Mouse (Mus musculus): ENCODE results near the gene Foxk1. TPM values are rescaled to one million over a fixed set of nuclear protein-coding genes. Genes with fewer than 3 reads are reported as not detected.
A peak's percentile ranks its signal among the peaks of the same experiment; 100 is the strongest.

Gene Foxk1
- polyA plus RNA-seq, 1 experiment from 2014 or later: 1.9 TPM

DNA sequence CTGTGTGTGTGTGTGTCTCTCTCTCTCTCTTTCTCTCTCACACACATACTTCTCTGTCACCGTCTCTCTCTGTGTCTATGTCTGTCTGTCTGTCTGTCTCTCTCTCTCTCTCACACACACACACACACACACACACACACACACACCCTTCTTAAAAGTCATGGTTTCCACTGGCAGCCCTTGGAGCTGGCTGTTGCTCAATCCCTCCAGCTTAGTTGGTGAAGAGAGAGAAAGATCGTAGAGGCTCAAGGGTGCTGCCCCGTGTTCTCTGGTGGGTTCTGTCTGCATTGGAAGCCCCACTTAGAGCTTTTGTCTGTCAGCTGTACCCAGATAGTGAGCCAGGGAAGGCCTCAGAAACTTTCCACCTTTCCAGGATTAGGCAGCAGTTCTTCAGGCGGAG is 31.4 kb downstream of the Foxk1 start:
- Histone ChIP-seq H3K4me2 (ENCODE audit: low read depth, low read length) (no peak overlapping the region), H3K9me3 (ENCODE audit: control insufficient read depth, low read length) (no peaks in the 10 kb centered on the region), H3K27ac (ENCODE audit: low read length) (no peak overlapping the region), H3K36me3 (ENCODE audit: control insufficient read depth, insufficient read depth, low read length) (peaks cover 14% of the 10 kb centered on the region), H3K4me3 (ENCODE audit: low read length) (no peak overlapping the region), H3K4me1 (ENCODE audit: control insufficient read depth, insufficient read depth, low read length) (peaks cover 9% of the 10 kb centered on the region), H3K27me3 (replicated peaks; ENCODE audit: control insufficient read depth, insufficient read depth, low read length) (no peaks in the 10 kb centered on the region), H3K9ac (ENCODE audit: low read depth, low read length) (no peak overlapping the region)
- no peak for ATAC-seq
- 85% methylated on average over 4 of the region's 4 CpGs for WGBS

DNA sequence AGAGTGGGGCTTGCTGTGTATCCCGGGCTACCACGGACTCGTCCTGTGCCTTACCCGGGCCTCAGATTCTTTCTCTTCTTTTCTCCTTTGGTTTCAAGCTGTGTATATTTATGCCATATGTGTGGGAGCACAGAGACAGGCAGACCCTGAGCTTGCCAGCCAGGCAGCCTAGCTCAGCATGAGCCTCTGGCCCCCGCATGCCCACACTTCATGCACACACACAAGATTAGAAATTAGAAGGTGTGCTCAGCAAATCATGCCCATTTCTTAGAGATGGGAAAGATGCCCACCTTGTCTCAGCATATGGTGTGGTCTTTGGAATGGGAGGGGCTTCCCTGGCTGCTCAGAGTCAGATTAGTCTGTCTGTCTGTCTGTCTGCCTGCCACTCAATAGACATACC is 32.8 kb downstream of the Foxk1 start:
- Histone ChIP-seq H3K9me3 (ENCODE audit: control insufficient read depth, low read length) (no peaks in the 10 kb centered on the region), H3K4me2 (ENCODE audit: low read depth, low read length) (no peak overlapping the region), H3K27me3 (replicated peaks; ENCODE audit: control insufficient read depth, insufficient read depth, low read length) (no peaks in the 10 kb centered on the region), H3K9ac (ENCODE audit: low read depth, low read length) (no peak overlapping the region), H3K36me3 (ENCODE audit: control insufficient read depth, insufficient read depth, low read length) (peaks cover 14% of the 10 kb centered on the region), H3K4me3 (ENCODE audit: low read length) (no peak overlapping the region), H3K27ac (ENCODE audit: low read length) (no peak overlapping the region), H3K4me1 (ENCODE audit: control insufficient read depth, insufficient read depth, low read length) (peaks cover 10% of the 10 kb centered on the region)
- WGBS: 87% methylated on average over 5 of the region's 5 CpGs
- ATAC-seq: no peak

DNA sequence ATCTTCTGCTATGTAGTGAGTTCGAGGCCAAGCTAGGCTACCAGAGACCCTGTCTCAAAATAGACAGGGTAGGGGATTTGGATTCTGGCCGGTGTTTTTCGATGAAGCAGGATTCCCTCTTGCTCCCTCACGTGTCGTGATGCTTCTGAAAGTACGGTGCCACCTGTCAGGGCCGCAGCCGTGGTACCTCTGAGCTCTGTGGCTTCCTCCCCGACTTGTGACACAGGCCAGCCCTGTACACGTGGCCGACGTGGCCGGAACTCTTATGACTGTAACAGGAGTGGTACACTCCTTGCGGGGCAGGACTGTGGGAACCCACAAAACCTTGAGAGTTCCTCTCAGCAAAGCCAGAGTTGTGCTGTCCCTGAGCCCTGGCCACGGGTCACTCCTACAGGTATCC is 34.4 kb downstream of the Foxk1 start:
- Histone ChIP-seq H3K4me1 (ENCODE audit: control insufficient read depth, insufficient read depth, low read length) (peaks cover 22% of the 10 kb centered on the region), H3K9me3 (ENCODE audit: control insufficient read depth, low read length) (no peaks in the 10 kb centered on the region), H3K4me2 (ENCODE audit: low read depth, low read length) (no peak overlapping the region), H3K27me3 (replicated peaks; ENCODE audit: control insufficient read depth, insufficient read depth, low read length) (no peaks in the 10 kb centered on the region), H3K9ac (ENCODE audit: low read depth, low read length) (no peak overlapping the region), H3K4me3 (ENCODE audit: low read length) (no peak overlapping the region), H3K36me3 (ENCODE audit: control insufficient read depth, insufficient read depth, low read length) (peaks cover 14% of the 10 kb centered on the region), H3K27ac (ENCODE audit: low read length) (no peak overlapping the region)
- ATAC-seq: no peak
- WGBS: 96% methylated on average over 15 of the region's 15 CpGs

DNA sequence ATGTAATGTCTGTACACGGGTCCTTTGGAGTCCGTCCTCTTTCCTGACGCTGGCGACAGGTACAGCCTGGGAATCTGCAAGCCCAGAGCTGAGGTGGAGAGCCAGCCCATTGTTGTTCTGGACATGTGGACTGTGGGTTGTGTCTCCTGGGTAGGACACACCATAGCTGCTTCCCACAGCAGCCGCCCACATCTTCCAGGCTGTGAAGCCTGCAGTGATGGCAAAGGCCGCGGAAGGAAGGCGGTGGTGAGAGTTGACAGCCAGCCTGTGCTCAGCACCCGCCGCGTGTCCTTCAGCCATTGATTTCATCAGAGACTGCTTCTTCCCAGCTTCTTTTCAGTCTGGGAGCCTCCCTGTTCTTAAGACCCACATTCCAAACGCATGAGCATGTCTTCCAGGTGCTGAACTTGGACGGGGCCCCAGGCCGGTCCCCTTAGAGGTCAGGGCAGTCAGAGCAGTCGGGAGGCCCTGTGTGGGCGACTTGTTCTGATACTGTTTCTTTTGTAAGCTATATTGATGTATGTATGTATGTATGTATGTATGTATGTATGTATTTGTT is 37.2 kb downstream of the Foxk1 start:
- Histone ChIP-seq H3K36me3 (ENCODE audit: control insufficient read depth, insufficient read depth, low read length) (peaks cover 14% of the 10 kb centered on the region), H3K4me2 (ENCODE audit: low read depth, low read length) (no peak overlapping the region), H3K9ac (ENCODE audit: low read depth, low read length) (no peak overlapping the region), H3K9me3 (ENCODE audit: control insufficient read depth, low read length) (no peaks in the 10 kb centered on the region), H3K27ac (ENCODE audit: low read length) (no peak overlapping the region), H3K4me1 (ENCODE audit: control insufficient read depth, insufficient read depth, low read length) (peaks cover 40% of the 10 kb centered on the region), H3K27me3 (replicated peaks; ENCODE audit: control insufficient read depth, insufficient read depth, low read length) (no peaks in the 10 kb centered on the region), H3K4me3 (ENCODE audit: low read length) (no peak overlapping the region)
- WGBS: 90% methylated on average over 16 of the region's 16 CpGs
- ATAC-seq: no peak

- Histone ChIP-seq H3K27me3 (replicated peaks; ENCODE audit: control insufficient read depth, insufficient read depth, low read length) (no peaks in the 10 kb centered on the region), H3K4me2 (ENCODE audit: low read depth, low read length) (peak overlapping the region; percentile 71), H3K4me3 (ENCODE audit: low read length) (peak overlapping the region; percentile 41), H3K4me1 (ENCODE audit: control insufficient read depth, insufficient read depth, low read length) (peaks cover 54% of the 10 kb centered on the region), H3K9ac (ENCODE audit: low read depth, low read length) (peak overlapping the region; percentile 58), H3K9me3 (ENCODE audit: control insufficient read depth, low read length) (no peaks in the 10 kb centered on the region), H3K27ac (ENCODE audit: low read length) (peak overlapping the region; percentile 96), H3K36me3 (ENCODE audit: control insufficient read depth, insufficient read depth, low read length) (peaks cover 14% of the 10 kb centered on the region)
- ATAC-seq: peak; percentile 2
- WGBS: 2% methylated on average over 12 of the region's 12 CpGs
Observed at GRCm38 (mm10) chr5:142439911-142440432, 38.7 kb downstream of the Foxk1 start.

DNA sequence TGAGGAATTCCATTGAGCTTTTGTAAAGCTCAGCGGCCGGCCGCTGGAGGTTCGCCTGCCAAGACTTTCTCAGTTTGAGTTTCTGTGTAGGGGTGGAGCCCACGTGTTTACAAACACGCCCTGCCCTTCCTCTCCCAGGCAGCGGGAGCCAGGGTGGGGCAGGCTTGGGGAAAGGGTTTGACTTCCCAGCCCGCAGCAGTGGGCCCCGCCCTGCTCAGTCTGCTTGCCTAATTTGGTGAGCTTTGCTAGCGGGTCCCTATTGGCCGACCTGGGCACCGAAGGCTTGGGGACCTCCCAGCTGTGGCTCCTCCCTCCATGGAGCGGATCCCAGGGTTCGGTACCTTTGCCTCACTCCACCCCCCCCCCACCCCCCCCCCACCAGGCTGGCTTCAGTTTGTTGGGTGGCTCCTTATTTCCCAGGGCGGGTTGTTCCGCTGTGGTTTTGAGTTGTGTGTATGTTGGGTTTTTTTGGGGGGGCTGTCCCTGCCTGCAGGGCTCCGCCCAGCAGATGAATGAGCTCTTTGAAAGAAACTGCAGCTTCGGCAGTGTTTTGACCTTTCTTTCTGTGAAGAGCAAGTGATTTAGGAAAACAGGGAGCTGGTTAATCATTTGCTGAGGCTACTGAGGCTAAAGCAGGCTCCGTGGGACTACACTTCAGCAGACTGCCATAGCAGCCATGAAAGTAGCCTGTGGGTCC is 39.3 kb downstream of the Foxk1 start:
- Histone ChIP-seq H3K9ac (ENCODE audit: low read depth, low read length) (peak overlapping the region; percentile 58), H3K4me1 (ENCODE audit: control insufficient read depth, insufficient read depth, low read length) (peaks cover 60% of the 10 kb centered on the region)
- ATAC-seq: peak; percentile 94

GRCm38 (mm10) chr5:142441332-142442044 is 40.2 kb downstream of the Foxk1 start:
- H3K4me1 ChIP-seq (ENCODE audit: control insufficient read depth, insufficient read depth, low read length): peaks cover 64% of the 10 kb centered on the region
- peak overlapping the region; percentile 58 for H3K9ac ChIP-seq (ENCODE audit: low read depth, low read length)
- H3K27ac ChIP-seq (ENCODE audit: low read length): peak overlapping the region; percentile 96
- no peaks in the 10 kb centered on the region for H3K9me3 ChIP-seq (ENCODE audit: control insufficient read depth, low read length)
- H3K4me2 ChIP-seq (ENCODE audit: low read depth, low read length): peak overlapping the region; percentile 71
- ATAC-seq: peak; percentile 6; the same call in 1 of the 2 replicates
- H3K4me3 ChIP-seq (ENCODE audit: low read length): peak overlapping the region; percentile 41
- H3K36me3 ChIP-seq (ENCODE audit: control insufficient read depth, insufficient read depth, low read length): no peaks in the 10 kb centered on the region
- H3K27me3 ChIP-seq (replicated peaks; ENCODE audit: control insufficient read depth, insufficient read depth, low read length): no peaks in the 10 kb centered on the region
- WGBS: 51% methylated on average over 22 of the region's 22 CpGs

More for the DNA sequence above, 39.3 kb downstream of the Foxk1 start:
- H3K9me3 ChIP-seq (ENCODE audit: control insufficient read depth, low read length): no peaks in the 10 kb centered on the region
- peak overlapping the region; percentile 41 for H3K4me3 ChIP-seq (ENCODE audit: low read length)
- no peaks in the 10 kb centered on the region for H3K27me3 ChIP-seq (replicated peaks; ENCODE audit: control insufficient read depth, insufficient read depth, low read length)
- peak overlapping the region; percentile 96 for H3K27ac ChIP-seq (ENCODE audit: low read length)
- H3K4me2 ChIP-seq (ENCODE audit: low read depth, low read length): peak overlapping the region; percentile 71
- H3K36me3 ChIP-seq (ENCODE audit: control insufficient read depth, insufficient read depth, low read length): peaks cover 8% of the 10 kb centered on the region
- under 1% methylated on average over 19 of the region's 19 CpGs for WGBS

DNA sequence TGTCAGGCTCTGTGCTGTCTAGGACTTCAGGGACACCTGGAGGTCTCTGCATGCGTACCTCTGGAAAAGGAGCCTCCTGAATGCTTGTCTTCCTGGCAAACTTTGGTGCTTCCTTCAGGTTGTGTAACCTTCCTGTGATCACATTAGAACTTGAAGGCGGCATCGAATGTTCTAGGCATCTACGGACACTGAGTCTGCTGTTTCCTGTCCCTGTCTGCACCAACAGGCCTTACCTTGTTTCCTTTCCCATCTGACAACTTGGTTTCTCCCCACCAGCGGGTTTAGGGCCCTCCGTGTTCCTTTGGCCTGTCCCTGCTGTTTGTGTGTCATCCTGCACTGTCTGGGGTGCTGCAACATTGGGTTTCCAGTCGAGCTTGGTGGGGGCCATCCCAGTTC is 40.7 kb downstream of the Foxk1 start:
- H3K4me3 ChIP-seq (ENCODE audit: low read length): no peak overlapping the region
- peaks cover 64% of the 10 kb centered on the region for H3K4me1 ChIP-seq (ENCODE audit: control insufficient read depth, insufficient read depth, low read length)
- H3K4me2 ChIP-seq (ENCODE audit: low read depth, low read length): no peak overlapping the region
- WGBS: 78% methylated on average over 7 of the region's 7 CpGs
- peak overlapping the region; percentile 62 for H3K27ac ChIP-seq (ENCODE audit: low read length)
- no peaks in the 10 kb centered on the region for H3K27me3 ChIP-seq (replicated peaks; ENCODE audit: control insufficient read depth, insufficient read depth, low read length)
- H3K9ac ChIP-seq (ENCODE audit: low read depth, low read length): 0 out of 2 replicates have a peak overlapping the region, but pooled peaks have one; percentile 19
- no peak for ATAC-seq
- no peaks in the 10 kb centered on the region for H3K9me3 ChIP-seq (ENCODE audit: control insufficient read depth, low read length)
- H3K36me3 ChIP-seq (ENCODE audit: control insufficient read depth, insufficient read depth, low read length): no peaks in the 10 kb centered on the region

DNA sequence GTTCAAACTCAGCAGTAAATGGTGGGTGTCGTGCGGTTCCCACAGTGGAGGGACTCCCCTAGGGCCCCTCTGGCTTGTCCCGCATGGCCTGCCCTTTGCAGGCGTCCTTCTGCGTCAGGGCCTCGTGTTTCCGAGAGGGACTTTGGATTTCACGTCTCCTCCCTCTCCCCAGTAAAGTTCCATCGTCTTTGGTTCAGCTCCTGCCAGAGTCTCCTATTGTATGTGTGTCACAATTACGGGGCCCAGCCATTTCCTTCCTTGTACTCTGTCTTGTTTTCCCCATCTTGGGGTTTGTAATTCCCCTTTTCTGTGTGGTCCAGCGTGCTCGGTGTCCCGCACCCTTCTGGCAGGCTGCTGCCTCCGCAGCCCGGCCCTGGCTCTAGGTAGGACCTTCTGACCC is 42.2 kb downstream of the Foxk1 start:
- Histone ChIP-seq H3K27me3 (replicated peaks; ENCODE audit: control insufficient read depth, insufficient read depth, low read length) (no peaks in the 10 kb centered on the region), H3K27ac (ENCODE audit: low read length) (peak overlapping the region; percentile 61), H3K4me1 (ENCODE audit: control insufficient read depth, insufficient read depth, low read length) (peaks cover 67% of the 10 kb centered on the region), H3K9me3 (ENCODE audit: control insufficient read depth, low read length) (no peaks in the 10 kb centered on the region), H3K36me3 (ENCODE audit: control insufficient read depth, insufficient read depth, low read length) (no peaks in the 10 kb centered on the region), H3K4me2 (ENCODE audit: low read depth, low read length) (no peak overlapping the region), H3K4me3 (ENCODE audit: low read length) (no peak overlapping the region), H3K9ac (ENCODE audit: low read depth, low read length) (peak overlapping the region; percentile 29; the same call in 1 of the 2 replicates)
- WGBS: 66% methylated on average over 15 of the region's 15 CpGs
- no peak for ATAC-seq
